Mouse (Mus musculus): Measurements from ENCODE around the gene Hmgn3.
"Not testable (repeated sequence)": the region's sequence is repeated elsewhere in the genome, so short reads cannot be mapped to it uniquely, and the experiment has no call there.

Hmgn3 gene

GRCm38 (mm10) chr9:83146446-83147188 lies at the start of gene Hmgn3:
Gene Hmgn3, minus strand, starts transcription at chr9:83146685.
- ATAC-seq (ENCODE audit: insufficient number of reproducible peaks, low FRiP score, low TSS enrichment), result peak; percentile 95

- ATAC-seq (ENCODE audit: insufficient number of reproducible peaks, low FRiP score, low TSS enrichment), result no peak
These were observed 49.3 kb upstream of the Hmgn3 start for GRCm38 (mm10) chr9:83195765-83196164.

GRCm38 (mm10) chr9:83195007-83195406 lies 48.5 kb upstream of the Hmgn3 start:
- ATAC-seq (ENCODE audit: insufficient number of reproducible peaks, low FRiP score, low TSS enrichment), result no peak

GRCm38 (mm10) chr9:83187752-83188151 lies 41.3 kb upstream of the Hmgn3 start:
- no peak for ATAC-seq (ENCODE audit: insufficient number of reproducible peaks, low FRiP score, low TSS enrichment)

DNA sequence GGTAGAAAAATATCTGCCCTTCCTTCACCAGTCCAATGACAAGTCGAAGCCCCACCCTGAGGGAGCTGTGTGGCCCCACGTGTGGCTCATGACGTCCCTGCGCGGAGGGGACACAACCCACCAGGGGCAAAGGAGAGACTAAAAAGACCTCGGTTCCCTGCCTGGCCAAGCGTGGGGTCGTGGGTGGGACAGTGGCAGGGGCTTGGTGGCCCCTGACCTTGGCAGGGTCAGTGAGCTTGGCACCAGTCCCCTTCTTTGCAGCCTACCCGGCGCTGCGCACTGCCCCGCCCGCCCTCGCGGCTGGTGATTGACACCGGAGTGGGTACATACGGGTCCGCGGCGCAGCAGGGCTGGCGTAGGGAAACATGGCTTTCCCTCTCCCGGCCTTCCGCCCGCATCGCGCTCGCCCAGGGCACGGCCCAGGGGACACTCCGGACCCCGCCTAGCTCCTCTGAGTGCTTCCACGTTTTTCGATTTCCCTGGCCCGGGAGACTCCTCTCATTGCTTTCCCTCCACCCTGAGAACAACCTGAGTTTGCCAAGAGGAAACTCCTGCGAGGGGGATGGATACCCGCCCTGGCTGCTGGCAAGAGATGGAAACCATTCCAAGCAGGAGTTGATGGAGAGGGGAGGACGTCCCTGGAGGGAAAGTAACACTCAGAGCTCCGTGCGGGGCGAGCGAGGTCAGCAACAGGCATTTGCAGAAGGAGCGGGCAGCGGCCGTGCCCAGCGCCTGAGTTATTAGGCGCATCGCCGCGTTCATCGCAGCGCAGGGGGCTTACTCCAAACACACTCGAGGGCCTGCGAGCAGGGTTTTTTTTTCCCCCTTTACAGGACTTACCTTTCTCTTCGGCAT lies 667 bp downstream of the Hmgn3 start:
- peak; percentile 81 for ATAC-seq (ENCODE audit: insufficient number of reproducible peaks, low FRiP score, low TSS enrichment)

- no peak for ATAC-seq (ENCODE audit: insufficient number of reproducible peaks, low FRiP score, low TSS enrichment)
These were observed 16.7 kb downstream of the Hmgn3 start for GRCm38 (mm10) chr9:83129831-83130230.

- no peak for ATAC-seq (ENCODE audit: insufficient number of reproducible peaks, low FRiP score, low TSS enrichment)
These were observed 18.6 kb downstream of the Hmgn3 start for GRCm38 (mm10) chr9:83127840-83128239.

GRCm38 (mm10) chr9:83126482-83126881 lies 20.0 kb downstream of the Hmgn3 start:
- ATAC-seq (ENCODE audit: insufficient number of reproducible peaks, low FRiP score, low TSS enrichment), result not testable (repeated sequence)

GRCm38 (mm10) chr9:83119211-83119610 lies 27.3 kb downstream of the Hmgn3 start:
- ATAC-seq (ENCODE audit: insufficient number of reproducible peaks, low FRiP score, low TSS enrichment), result no peak

- no peak for ATAC-seq (ENCODE audit: insufficient number of reproducible peaks, low FRiP score, low TSS enrichment)
These were observed 29.0 kb downstream of the Hmgn3 start for GRCm38 (mm10) chr9:83117486-83117885.

DNA sequence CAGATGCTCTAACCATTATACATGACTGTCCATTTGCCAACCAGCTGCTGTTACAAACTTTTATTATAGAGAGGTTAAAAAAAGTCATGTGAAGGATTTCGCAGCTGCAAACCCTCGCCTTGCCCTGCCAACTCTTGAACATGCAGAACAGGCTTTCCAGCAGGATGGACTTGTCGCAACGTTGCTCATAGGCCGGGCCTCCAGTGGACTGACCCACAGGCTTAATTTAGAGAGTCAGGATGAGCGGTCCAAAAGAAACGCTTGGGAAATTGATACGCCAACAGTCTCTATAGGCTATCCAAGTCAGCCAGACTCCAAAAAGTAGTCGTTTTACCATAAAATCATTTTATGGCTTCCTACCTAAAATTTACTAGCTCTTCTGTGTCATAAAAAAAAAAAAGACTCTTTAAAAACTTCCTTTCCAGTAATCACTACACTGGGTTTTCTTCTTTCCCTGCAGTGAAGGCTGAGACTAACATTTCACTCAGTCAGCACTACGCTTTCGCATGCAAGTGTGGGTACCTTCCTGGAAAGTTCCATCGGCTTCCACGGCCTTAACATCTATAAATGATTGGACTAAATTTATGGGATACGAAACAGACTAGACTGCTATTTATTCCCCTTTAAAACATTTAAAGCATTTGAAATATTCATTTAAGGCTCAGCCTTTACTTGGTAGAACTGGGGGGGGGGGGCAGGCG lies 29.6 kb downstream of the Hmgn3 start:
- no peak for ATAC-seq (ENCODE audit: insufficient number of reproducible peaks, low FRiP score, low TSS enrichment)

DNA sequence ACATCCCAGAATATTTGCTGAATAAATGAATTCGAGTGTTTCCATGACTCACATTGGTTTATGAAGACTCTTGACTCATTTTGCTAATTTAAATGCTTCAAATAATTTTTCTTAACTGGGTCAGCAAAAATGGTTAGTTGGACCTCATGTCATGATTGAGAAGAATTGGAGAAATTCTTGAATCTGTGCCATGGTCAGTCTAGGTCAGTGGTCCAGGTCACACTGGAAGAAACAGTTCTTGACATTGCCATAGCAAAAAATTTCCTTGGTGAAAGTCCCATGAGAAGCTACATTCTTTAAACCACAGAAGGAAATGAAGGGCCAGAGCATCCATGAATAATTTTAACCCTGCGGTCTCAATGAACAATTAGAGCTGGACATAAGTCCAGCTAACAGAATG lies 30.8 kb downstream of the Hmgn3 start:
- ATAC-seq (ENCODE audit: insufficient number of reproducible peaks, low FRiP score, low TSS enrichment), result no peak

DNA sequence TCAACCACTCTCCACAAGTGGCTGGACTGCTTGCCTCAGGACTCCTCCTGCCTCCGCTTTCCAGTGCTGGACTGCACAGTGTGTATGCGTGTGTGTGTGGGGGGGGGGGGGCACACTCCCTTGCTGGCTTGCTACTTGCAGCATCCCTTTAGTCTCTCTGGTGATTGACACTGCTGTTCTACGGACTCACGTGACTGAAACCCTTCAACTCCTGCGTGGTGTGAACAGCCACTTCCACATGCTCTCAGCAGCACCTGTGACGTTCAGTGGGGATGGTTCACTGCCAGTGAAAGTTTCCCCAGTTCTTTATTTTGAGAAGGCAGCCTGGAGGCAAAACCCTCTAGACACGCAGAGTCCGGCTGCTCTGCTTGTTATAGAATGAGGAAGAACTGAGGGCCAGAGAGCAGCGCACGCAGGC lies 32.7 kb downstream of the Hmgn3 start:
- no peak; the same call in 1 of the 2 replicates for ATAC-seq (ENCODE audit: insufficient number of reproducible peaks, low FRiP score, low TSS enrichment)

GRCm38 (mm10) chr9:83112305-83112768 lies 34.1 kb downstream of the Hmgn3 start:
- ATAC-seq (ENCODE audit: insufficient number of reproducible peaks, low FRiP score, low TSS enrichment), result no peak

DNA sequence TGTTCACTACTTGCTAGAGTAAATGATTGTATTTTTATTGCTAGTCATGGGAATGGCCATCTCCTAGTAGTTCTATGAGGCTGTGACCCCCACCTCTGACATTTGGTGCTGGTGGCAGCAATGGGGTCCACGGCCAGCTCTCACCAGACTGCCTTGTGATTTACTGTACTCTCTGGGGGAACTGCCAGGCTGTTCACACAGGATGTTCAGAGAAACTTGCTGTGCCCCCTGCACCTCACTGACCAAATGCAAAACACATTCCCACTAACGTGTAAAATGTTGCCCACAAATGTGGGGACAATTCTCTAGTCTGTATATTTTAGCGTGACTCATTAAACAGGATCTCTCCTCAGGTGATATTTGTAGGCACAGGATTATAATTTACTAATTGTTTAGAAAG lies 34.7 kb downstream of the Hmgn3 start:
- no peak for ATAC-seq (ENCODE audit: insufficient number of reproducible peaks, low FRiP score, low TSS enrichment)

GRCm38 (mm10) chr9:83111117-83111686 lies 35.3 kb downstream of the Hmgn3 start:
- ATAC-seq (ENCODE audit: insufficient number of reproducible peaks, low FRiP score, low TSS enrichment), result no peak

DNA sequence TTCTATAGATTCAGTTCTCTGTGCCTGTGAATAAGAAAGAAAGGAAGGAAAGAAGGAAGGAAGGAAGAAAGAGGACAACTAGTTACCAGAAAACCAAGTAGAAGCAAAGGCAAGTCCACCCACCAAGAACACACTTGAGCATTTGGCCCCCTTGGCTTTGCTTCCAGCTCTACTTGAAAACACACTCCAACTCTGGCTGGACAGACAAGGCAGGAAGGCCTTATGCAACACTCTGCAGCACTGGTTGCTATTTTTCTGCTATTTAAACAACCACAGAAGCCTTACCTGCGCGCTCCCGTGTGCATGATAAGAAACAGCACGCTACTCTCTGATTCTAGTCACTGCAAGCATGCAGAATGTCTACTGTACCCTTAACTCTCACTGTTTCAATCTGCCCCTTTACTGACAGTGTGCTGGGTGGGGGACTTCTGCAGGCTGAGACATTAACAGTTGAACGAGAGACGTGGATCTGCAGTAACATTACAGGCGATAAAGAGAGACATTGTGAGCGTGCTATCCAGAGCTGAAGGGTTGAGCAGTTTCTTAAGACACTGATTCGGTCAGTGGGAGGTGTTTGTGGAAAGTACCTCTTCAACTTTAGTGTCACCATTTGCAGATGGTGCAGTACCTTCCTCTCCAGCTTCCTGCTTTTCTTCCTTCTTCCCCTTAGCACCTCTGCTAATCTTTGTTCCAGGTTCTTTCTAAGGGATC lies 35.9 kb downstream of the Hmgn3 start:
- ATAC-seq (ENCODE audit: insufficient number of reproducible peaks, low FRiP score, low TSS enrichment), result no peak

GRCm38 (mm10) chr9:83109705-83110104 lies 36.8 kb downstream of the Hmgn3 start:
- ATAC-seq (ENCODE audit: insufficient number of reproducible peaks, low FRiP score, low TSS enrichment), result no peak

DNA sequence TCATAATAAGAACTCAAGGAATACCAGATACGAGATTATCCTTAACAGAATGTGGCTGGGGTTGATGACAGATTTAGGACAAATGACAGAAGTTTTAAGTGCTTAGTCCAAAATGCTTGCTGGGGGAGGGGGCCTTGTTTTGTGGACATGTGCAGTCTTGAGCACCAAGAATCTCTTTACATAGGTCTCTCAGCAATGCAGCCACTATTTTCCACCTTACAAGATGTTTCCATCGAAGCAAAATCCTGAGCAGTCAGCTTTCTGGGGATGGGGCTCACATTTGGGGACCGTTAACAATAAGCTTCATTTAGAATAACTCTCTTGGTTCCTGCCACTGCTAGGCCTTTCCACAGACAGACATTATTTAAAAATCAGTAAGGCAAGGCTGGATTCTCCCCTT lies 37.7 kb downstream of the Hmgn3 start:
- no peak for ATAC-seq (ENCODE audit: insufficient number of reproducible peaks, low FRiP score, low TSS enrichment)

- no peak for ATAC-seq (ENCODE audit: insufficient number of reproducible peaks, low FRiP score, low TSS enrichment)
These were observed 42.7 kb downstream of the Hmgn3 start for GRCm38 (mm10) chr9:83103785-83104184.
